Mouse (Mus musculus) right cerebral cortex, postnatal 14 days (tissue): Measurements from ENCODE around the gene Gm10217.

Experiments
- DNase-seq: peaks from one replicate; pipeline ENCODE4 v3.0.0; 2022

The Gm10217 gene

GRCm38 (mm10) chr8:9863951-9864350 is at the start of gene Gm10217:
TSS of gene Gm10217 (plus strand) at chr8:9864251.
- no peak for DNase-seq

- DNase-seq: no peak
Observed at GRCm38 (mm10) chr8:9824770-9825169, 39.3 kb upstream of the Gm10217 start.

- no peak for DNase-seq
Observed at GRCm38 (mm10) chr8:9840257-9840656, 23.8 kb upstream of the Gm10217 start.

- no peak for DNase-seq
Observed at GRCm38 (mm10) chr8:9859286-9859685, 4.8 kb upstream of the Gm10217 start.

GRCm38 (mm10) chr8:9860539-9861203 is 3.4 kb upstream of the Gm10217 start:
- no peak for DNase-seq

GRCm38 (mm10) chr8:9865150-9865549 is 1.1 kb downstream of the Gm10217 start:
- peak; percentile 27 for DNase-seq

- no peak for DNase-seq
Observed at GRCm38 (mm10) chr8:9868094-9868493, 4.0 kb downstream of the Gm10217 start.

- DNase-seq: no peak
Observed at GRCm38 (mm10) chr8:9876241-9876640, 12.2 kb downstream of the Gm10217 start.

- no peak for DNase-seq
Observed at GRCm38 (mm10) chr8:9879921-9880320, 15.9 kb downstream of the Gm10217 start.

GRCm38 (mm10) chr8:9886714-9887113 is 22.7 kb downstream of the Gm10217 start:
- DNase-seq: no peak

- DNase-seq: no peak
Observed at GRCm38 (mm10) chr8:9899199-9899598, 35.1 kb downstream of the Gm10217 start.

GRCm38 (mm10) chr8:9899673-9900072 is 35.6 kb downstream of the Gm10217 start:
- DNase-seq: no peak
